Mouse (Mus musculus): ENCODE measurements around the gene Slc37a4. TPM values are rescaled to one million over a fixed set of nuclear protein-coding genes. Genes with fewer than 3 reads are reported as not detected.

Gene Slc37a4
- total and polyA plus RNA-seq, 2 experiments from 2014 or later: 35.1 to 83.8 TPM

DNA sequence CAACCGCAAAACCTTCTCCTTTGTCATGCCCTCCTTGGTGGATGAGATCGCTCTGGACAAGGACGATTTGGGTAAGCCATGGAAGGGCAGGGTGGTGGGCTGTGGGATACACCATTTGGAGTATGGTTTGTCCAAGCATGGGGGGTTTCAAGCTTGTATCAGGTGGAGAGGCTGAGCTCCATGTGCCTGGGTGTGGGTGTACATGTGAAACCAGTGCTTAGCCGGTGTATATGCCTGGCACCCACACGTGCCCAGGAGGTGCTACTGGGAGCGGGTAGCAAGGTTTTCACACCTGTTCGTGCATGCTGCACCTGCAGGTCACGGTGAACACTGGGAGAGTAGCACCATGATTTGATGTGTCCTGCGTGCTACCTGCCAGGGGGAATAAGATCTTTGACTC, 1.9 kb downstream of the Slc37a4 start:
- Histone ChIP-seq H3K4me2 (ENCODE audit: low read depth, low read length) (no peak overlapping the region), H3K9ac (replicated peaks; ENCODE audit: low read depth, low read length) (no peak overlapping the region), H3K27me3 (ENCODE audit: control insufficient read depth, insufficient read depth, low read length) (no peaks in the 10 kb centered on the region), H3K9me3 (replicated peaks; ENCODE audit: control insufficient read depth, low read length) (no peaks in the 10 kb centered on the region), H3K4me1 (ENCODE audit: control insufficient read depth, insufficient read depth) (peaks cover 33% of the 10 kb centered on the region), H3K27ac (ENCODE audit: low read depth) (no peak overlapping the region), H3K4me3 (ENCODE audit: low read depth, low read length) (no peak overlapping the region), H3K36me3 (replicated peaks; ENCODE audit: control insufficient read depth, insufficient read depth, low read length) (peaks cover 31% of the 10 kb centered on the region)
- WGBS: 85% methylated on average over 9 of the region's 9 CpGs
- ATAC-seq (ENCODE audit: insufficient read depth, low read depth): no peak
- TF ChIP-seq CTCF (IDR thresholded peaks at IDR 0.05; ENCODE audit: low read depth): no peak
- no peak for TF ChIP-seq EP300 (IDR thresholded peaks at IDR 0.05; ENCODE audit: low read depth)
- no peak for DNase-seq (ENCODE audit: low spot score)

- Histone ChIP-seq H3K9ac (replicated peaks; ENCODE audit: low read depth, low read length) (peak overlapping the region; percentile 32; the same call in 1 of the 2 replicates), H3K4me3 (ENCODE audit: low read depth, low read length) (no peak overlapping the region), H3K27ac (ENCODE audit: low read depth) (peak overlapping the region; percentile 82), H3K27me3 (ENCODE audit: control insufficient read depth, insufficient read depth, low read length) (no peaks in the 10 kb centered on the region), H3K9me3 (replicated peaks; ENCODE audit: control insufficient read depth, low read length) (no peaks in the 10 kb centered on the region), H3K4me1 (ENCODE audit: control insufficient read depth, insufficient read depth) (peaks cover 33% of the 10 kb centered on the region), H3K36me3 (replicated peaks; ENCODE audit: control insufficient read depth, insufficient read depth, low read length) (peaks cover 38% of the 10 kb centered on the region), H3K4me2 (ENCODE audit: low read depth, low read length) (peak overlapping the region; percentile 0)
- ATAC-seq (ENCODE audit: insufficient read depth, low read depth) (no peak), DNase-seq (ENCODE audit: low spot score) (no peak)
- no peak for TF ChIP-seq EP300 (IDR thresholded peaks at IDR 0.05; ENCODE audit: low read depth)
- no peak for TF ChIP-seq CTCF (IDR thresholded peaks at IDR 0.05; ENCODE audit: low read depth)
- 70% methylated on average over 13 of the region's 13 CpGs for WGBS
These were observed 2.6 kb downstream of the Slc37a4 start for GRCm38 (mm10) chr9:44399114-44399794.

DNA sequence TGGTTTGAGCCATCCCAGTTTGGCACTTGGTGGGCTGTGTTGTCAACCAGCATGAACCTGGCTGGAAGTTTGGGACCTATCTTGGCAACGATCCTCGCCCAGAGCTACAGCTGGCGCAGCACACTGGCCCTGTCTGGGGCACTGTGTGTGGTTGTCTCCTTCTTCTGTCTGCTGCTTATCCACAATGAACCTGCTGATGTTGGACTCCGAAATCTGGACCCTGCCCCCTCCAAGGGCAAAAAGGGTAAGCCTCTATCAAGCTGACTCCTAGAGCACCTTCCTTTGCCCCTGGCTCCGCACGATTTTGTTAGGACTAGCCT, 3.1 kb downstream of the Slc37a4 start:
- Histone ChIP-seq H3K4me2 (ENCODE audit: low read depth, low read length) (no peak overlapping the region; the same call in 1 of the 2 replicates), H3K4me3 (ENCODE audit: low read depth, low read length) (no peak overlapping the region), H3K27ac (ENCODE audit: low read depth) (peak overlapping the region; percentile 82), H3K27me3 (ENCODE audit: control insufficient read depth, insufficient read depth, low read length) (no peaks in the 10 kb centered on the region), H3K36me3 (replicated peaks; ENCODE audit: control insufficient read depth, insufficient read depth, low read length) (peaks cover 43% of the 10 kb centered on the region), H3K9me3 (replicated peaks; ENCODE audit: control insufficient read depth, low read length) (no peaks in the 10 kb centered on the region), H3K4me1 (ENCODE audit: control insufficient read depth, insufficient read depth) (peaks cover 33% of the 10 kb centered on the region), H3K9ac (replicated peaks; ENCODE audit: low read depth, low read length) (peak overlapping the region; percentile 32; the same call in 1 of the 2 replicates)
- TF ChIP-seq CTCF (IDR thresholded peaks at IDR 0.05; ENCODE audit: low read depth): no peak
- DNase-seq (ENCODE audit: low spot score): no peak
- ATAC-seq (ENCODE audit: insufficient read depth, low read depth): no peak
- WGBS: 67% methylated on average over 6 of the region's 6 CpGs

- Histone ChIP-seq H3K27ac (ENCODE audit: low read depth) (peak overlapping the region; percentile 82), H3K4me2 (ENCODE audit: low read depth, low read length) (no peak overlapping the region), H3K27me3 (ENCODE audit: control insufficient read depth, insufficient read depth, low read length) (no peaks in the 10 kb centered on the region), H3K36me3 (replicated peaks; ENCODE audit: control insufficient read depth, insufficient read depth, low read length) (peaks cover 43% of the 10 kb centered on the region), H3K9me3 (replicated peaks; ENCODE audit: control insufficient read depth, low read length) (no peaks in the 10 kb centered on the region), H3K4me1 (ENCODE audit: control insufficient read depth, insufficient read depth) (peaks cover 35% of the 10 kb centered on the region), H3K9ac (replicated peaks; ENCODE audit: low read depth, low read length) (no peak overlapping the region), H3K4me3 (ENCODE audit: low read depth, low read length) (no peak overlapping the region)
- peak; percentile 54 for ATAC-seq (ENCODE audit: insufficient read depth, low read depth)
- 27% methylated on average over 4 of the region's 4 CpGs for WGBS
- DNase-seq (ENCODE audit: low spot score): peak; percentile 66
- TF ChIP-seq EP300 (IDR thresholded peaks at IDR 0.05; ENCODE audit: low read depth) (no peak), CTCF (IDR thresholded peaks at IDR 0.05; ENCODE audit: low read depth) (no peak)
These were observed 4.4 kb downstream of the Slc37a4 start for GRCm38 (mm10) chr9:44401081-44401480.

- no peak for DNase-seq (ENCODE audit: low spot score)
- no peak for TF ChIP-seq EP300 (IDR thresholded peaks at IDR 0.05; ENCODE audit: low read depth)
- TF ChIP-seq CTCF (IDR thresholded peaks at IDR 0.05; ENCODE audit: low read depth): no peak
- Histone ChIP-seq H3K27ac (ENCODE audit: low read depth) (no peak overlapping the region), H3K4me2 (ENCODE audit: low read depth, low read length) (no peak overlapping the region), H3K4me1 (ENCODE audit: control insufficient read depth, insufficient read depth) (peaks cover 29% of the 10 kb centered on the region), H3K4me3 (ENCODE audit: low read depth, low read length) (no peak overlapping the region), H3K36me3 (replicated peaks; ENCODE audit: control insufficient read depth, insufficient read depth, low read length) (peaks cover 54% of the 10 kb centered on the region), H3K27me3 (ENCODE audit: control insufficient read depth, insufficient read depth, low read length) (no peaks in the 10 kb centered on the region), H3K9ac (replicated peaks; ENCODE audit: low read depth, low read length) (no peak overlapping the region), H3K9me3 (replicated peaks; ENCODE audit: control insufficient read depth, low read length) (no peaks in the 10 kb centered on the region)
- ATAC-seq (ENCODE audit: insufficient read depth, low read depth): no peak
- WGBS: 88% methylated on average over 3 of the region's 3 CpGs
These were observed 8.4 kb downstream of the Slc37a4 start for GRCm38 (mm10) chr9:44405011-44405410.

All from heart, postnatal 0 days (tissue).